Mouse (Mus musculus) splenic B cell, adult 2 months (primary cell): Measurements from ENCODE around the gene Ncan.

Experiments
- DNase-seq: peaks from one replicate; pipeline ENCODE4 v3.0.0-alpha.2; 2011; ENCODE audit warnings: low read depth, low spot score
- H3K27me3 ChIP-seq: 2 replicates; pipeline ENCODE4 v1.6.1; 2012; ENCODE audit warnings: mild to moderate bottlenecking, low read length, moderate library complexity, mixed read lengths; ENCODE audit not compliant: control insufficient read depth, poor library complexity, insufficient read depth, severe bottlenecking
- H3K36me3 ChIP-seq: 2 replicates; pipeline ENCODE4 v1.6.1; 2012; ENCODE audit warnings: mild to moderate bottlenecking, low read length, moderate library complexity, mixed read lengths; ENCODE audit not compliant: control insufficient read depth, poor library complexity, insufficient read depth, severe bottlenecking

Gene Ncan

DNA sequence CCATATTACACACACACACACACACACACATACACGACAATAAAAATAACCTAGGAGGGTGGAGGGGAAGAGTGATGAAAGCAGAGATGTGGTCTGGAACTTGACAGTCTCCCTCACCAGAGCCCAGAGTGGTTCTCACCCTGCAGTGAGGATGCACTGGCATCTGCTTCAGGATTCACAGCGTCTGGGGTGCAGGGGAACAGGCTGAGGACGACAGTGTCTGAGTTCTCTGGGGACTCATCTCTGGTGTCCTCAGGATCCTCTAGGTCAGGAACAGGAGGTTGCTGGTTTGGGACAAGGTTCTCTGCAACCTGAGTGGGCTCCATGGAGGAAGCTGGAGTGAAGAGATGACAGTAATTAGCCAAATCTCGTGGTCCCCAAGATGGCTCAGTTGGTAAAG, 17.2 kb upstream of the Ncan start:
- Histone ChIP-seq H3K36me3 (peaks cover 1% of the 10 kb centered on the region), H3K27me3 (no peaks in the 10 kb centered on the region)
- DNase-seq, result no peak

GRCm38 (mm10) chr8:70136591-70136990, 15.9 kb upstream of the Ncan start:
- no peak for DNase-seq
- no peaks in the 10 kb centered on the region for H3K27me3 ChIP-seq
- H3K36me3 ChIP-seq, result no peaks in the 10 kb centered on the region; the same call in 1 of the 2 replicates

GRCm38 (mm10) chr8:70134931-70135330, 14.3 kb upstream of the Ncan start:
- Histone ChIP-seq H3K36me3 (no peaks in the 10 kb centered on the region; the same call in 1 of the 2 replicates), H3K27me3 (no peaks in the 10 kb centered on the region)
- DNase-seq, result no peak

GRCm38 (mm10) chr8:70134086-70134485, 13.4 kb upstream of the Ncan start:
- no peak for DNase-seq
- H3K36me3 ChIP-seq, result no peaks in the 10 kb centered on the region; the same call in 1 of the 2 replicates

DNA sequence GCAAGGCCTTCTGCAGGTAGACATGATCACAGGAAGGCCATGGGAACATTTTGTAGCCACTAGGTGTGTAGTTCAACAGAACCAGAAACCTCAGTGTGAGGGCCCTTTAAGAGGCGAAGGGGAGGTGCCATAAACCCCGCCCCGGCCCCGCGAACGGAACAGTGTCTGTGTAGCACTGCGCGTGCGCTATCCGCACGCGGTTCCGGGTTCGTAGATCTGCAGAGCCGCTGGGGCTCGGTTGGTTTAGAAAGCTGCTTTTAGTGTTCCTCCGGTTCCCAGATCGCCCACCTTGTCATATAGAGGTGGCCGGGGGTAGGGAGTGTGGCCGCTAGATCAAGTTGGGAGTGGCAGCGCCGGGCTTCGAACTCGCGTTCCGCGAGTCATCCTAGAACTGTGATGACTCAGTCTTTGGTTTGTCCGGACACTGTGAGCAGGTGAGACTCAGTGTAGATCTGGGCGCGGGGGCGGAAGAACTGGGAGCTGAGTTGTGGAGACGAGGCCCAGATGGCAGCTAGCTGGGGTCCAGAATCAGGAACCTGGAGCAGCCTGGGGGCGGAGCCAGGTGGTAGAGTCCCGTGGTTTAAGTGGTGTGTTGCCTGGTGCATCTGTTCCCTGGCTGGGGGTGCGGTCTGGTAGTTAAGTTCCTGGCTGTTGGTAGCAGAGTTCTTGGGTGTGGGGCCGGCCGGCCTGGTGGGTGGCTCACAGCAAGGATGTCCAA, 10.7 kb upstream of the Ncan start, which contains the start of gene Nr2c2ap:
TSS of gene Nr2c2ap (plus strand) at position 168 of the 718 bp plus-strand sequence.
- no peaks in the 10 kb centered on the region for H3K27me3 ChIP-seq
- DNase-seq, result peak; percentile 95

More at GRCm38 (mm10) chr8:70134086-70134485, 13.4 kb upstream of the Ncan start:
- H3K27me3 ChIP-seq, result no peaks in the 10 kb centered on the region

GRCm38 (mm10) chr8:70130066-70130465, 9.4 kb upstream of the Ncan start:
- no peak for DNase-seq

More for the DNA sequence above, 10.7 kb upstream of the Ncan start, which contains the start of gene Nr2c2ap:
- H3K36me3 ChIP-seq, result no peaks in the 10 kb centered on the region; the same call in 1 of the 2 replicates

GRCm38 (mm10) chr8:70129309-70129952, 8.8 kb upstream of the Ncan start:
- no peak for DNase-seq
- Histone ChIP-seq H3K36me3 (no peaks in the 10 kb centered on the region; the same call in 1 of the 2 replicates), H3K27me3 (no peaks in the 10 kb centered on the region)

More at GRCm38 (mm10) chr8:70130066-70130465, 9.4 kb upstream of the Ncan start:
- Histone ChIP-seq H3K36me3 (no peaks in the 10 kb centered on the region; the same call in 1 of the 2 replicates), H3K27me3 (no peaks in the 10 kb centered on the region)

DNA sequence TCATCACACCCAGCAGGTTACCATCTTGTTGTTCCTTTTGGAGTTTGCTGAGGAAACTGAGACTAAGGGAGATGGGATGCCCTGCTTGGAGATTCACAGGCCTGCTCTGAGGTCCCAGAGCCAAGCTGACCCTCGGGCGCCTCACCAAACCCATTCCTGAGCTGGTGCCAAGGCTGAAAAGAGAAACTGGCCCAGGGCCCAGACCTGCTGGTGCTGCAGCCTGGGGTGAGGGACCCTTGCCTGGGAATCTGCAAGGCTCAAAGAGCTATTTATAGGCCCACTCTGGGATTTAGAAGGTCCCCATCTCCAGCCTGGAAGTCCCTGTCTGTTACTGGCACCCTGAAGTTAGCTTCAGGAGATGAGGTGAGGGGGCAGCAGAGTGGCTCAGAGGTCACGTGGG, 7.8 kb upstream of the Ncan start:
- Histone ChIP-seq H3K27me3 (no peaks in the 10 kb centered on the region), H3K36me3 (no peaks in the 10 kb centered on the region)
- no peak for DNase-seq

- H3K27me3 ChIP-seq, result no peaks in the 10 kb centered on the region
- DNase-seq, result no peak
- no peaks in the 10 kb centered on the region for H3K36me3 ChIP-seq
Measured at GRCm38 (mm10) chr8:70124992-70125391, 4.3 kb upstream of the Ncan start.

GRCm38 (mm10) chr8:70122863-70123262, 2.2 kb upstream of the Ncan start:
- Histone ChIP-seq H3K36me3 (no peaks in the 10 kb centered on the region), H3K27me3 (no peaks in the 10 kb centered on the region)
- peak; percentile 57 for DNase-seq

DNA sequence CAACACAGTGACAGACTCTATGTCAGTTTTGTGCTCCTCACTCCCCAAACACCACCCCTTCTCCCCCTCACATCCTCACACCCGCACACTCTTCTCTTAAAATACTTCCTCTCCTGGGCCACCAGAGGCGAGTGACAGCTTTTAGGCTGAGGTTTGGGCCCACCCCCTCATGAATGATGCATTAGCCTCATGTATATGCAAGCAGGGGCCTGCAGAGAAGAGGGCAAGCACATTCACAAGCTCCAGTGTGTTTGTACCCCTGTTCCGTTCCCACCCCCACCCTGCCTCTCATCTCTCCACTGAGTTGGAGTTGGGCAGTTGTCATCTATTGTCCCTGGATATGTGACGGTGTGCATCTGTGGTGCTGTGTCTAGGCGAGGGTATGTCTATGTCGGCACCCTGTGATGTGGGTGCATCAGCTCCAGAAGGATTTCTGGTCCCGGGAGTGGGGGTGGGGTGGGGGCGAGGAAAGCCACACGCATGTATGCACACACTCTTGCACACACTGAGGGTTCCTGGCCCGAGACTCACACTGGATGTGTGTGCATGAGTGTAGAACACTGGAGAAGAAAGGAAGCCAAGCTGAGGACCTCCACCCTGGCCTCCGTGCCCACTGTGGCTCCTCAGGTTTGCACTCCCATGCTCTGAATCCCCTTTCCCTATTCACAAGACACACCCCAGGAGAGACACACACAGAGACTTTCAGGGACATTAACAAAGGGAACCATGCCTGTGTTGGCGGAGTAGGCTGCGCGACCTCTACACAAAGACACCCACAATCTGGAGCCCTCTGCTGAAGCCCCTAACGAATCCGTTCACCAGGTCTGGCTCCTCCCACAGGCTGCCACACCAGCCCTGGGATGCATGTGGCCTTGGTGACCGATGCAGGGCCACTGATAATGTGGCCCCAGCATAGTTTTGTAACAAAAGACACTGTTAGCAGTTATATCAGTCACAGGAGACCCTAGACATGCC, 1.7 kb downstream of the Ncan start:
- Histone ChIP-seq H3K27me3 (no peaks in the 10 kb centered on the region), H3K36me3 (no peaks in the 10 kb centered on the region)
- peak; percentile 42 for DNase-seq

DNA sequence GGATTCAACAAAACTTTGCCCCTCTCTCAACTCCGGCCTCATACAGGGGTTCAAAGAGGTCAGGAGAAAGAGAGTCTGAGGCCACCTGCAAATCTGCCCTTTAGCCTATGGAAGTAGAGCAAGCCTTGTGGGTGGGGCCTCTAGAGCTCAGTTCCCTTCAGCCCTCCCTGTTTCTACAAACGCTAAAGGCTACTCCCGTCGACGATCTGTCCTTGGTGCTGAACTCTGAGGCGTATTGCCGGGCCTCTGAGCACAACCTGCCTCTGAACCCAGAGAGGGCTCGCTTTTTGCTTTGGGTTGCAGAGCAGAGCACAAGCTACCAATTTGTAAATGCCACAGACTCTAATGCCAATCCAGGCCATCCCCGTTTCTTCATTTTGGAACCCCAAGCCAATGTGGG, 3.1 kb downstream of the Ncan start:
- H3K27me3 ChIP-seq, result no peaks in the 10 kb centered on the region
- H3K36me3 ChIP-seq, result no peaks in the 10 kb centered on the region
- peak; percentile 64 for DNase-seq

- no peak for DNase-seq
- H3K27me3 ChIP-seq, result no peaks in the 10 kb centered on the region
- H3K36me3 ChIP-seq, result no peaks in the 10 kb centered on the region
Measured at GRCm38 (mm10) chr8:70114892-70115291, 5.8 kb downstream of the Ncan start.

DNA sequence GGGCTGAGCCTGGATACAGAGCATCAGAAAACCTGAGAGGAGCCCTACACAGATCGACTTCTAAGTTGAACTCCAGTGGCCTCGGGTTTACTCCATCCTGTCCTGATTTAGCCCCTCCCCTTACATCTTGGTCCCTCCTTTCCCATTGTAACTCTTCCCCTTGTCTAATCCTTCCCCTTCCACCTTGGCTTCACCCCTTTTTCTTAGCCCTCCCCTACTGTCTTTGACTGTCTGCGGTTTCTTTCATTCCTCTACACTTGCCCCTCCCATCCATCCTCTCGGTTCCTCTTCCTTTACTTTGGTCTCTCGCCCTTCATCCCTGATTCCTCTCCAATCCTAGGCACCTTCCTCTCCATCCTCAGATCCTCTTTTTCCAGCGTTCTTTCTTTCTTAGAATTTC, 6.2 kb downstream of the Ncan start:
- Histone ChIP-seq H3K27me3 (no peaks in the 10 kb centered on the region), H3K36me3 (no peaks in the 10 kb centered on the region)
- DNase-seq, result no peak
